Mouse (Mus musculus): ENCODE results near the gene Sec16a. TPM values are rescaled to one million over a fixed set of nuclear protein-coding genes. Genes with fewer than 3 reads are reported as not detected.

The Sec16a gene
- polyA plus RNA-seq, 1 experiment from 2014 or later: 37.7 TPM

- WGBS: 91% methylated on average over 1 of the region's 1 CpGs
- ATAC-seq (ENCODE audit: insufficient number of reproducible peaks, insufficient read depth, low FRiP score, low read depth): no peak
- H3K4me2 ChIP-seq (replicated peaks; ENCODE audit: low read depth, low read length): no peak overlapping the region
Measured at GRCm38 (mm10) chr2:26418120-26418519, 26.9 kb downstream of the Sec16a start.

GRCm38 (mm10) chr2:26417066-26417465, 27.9 kb downstream of the Sec16a start:
- Histone ChIP-seq H3K27me3 (ENCODE audit: control insufficient read depth, insufficient read depth, low read length) (no peaks in the 10 kb centered on the region), H3K4me3 (ENCODE audit: low read depth, low read length) (no peak overlapping the region), H3K4me2 (replicated peaks; ENCODE audit: low read depth, low read length) (no peak overlapping the region), H3K4me1 (ENCODE audit: control insufficient read depth, insufficient read depth, low read length) (no peaks in the 10 kb centered on the region), H3K27ac (ENCODE audit: low read length) (no peak overlapping the region), H3K36me3 (ENCODE audit: control insufficient read depth, insufficient read depth, low read length) (peaks cover 84% of the 10 kb centered on the region), H3K9ac (replicated peaks; ENCODE audit: low read depth, low read length) (no peak overlapping the region), H3K9me3 (ENCODE audit: control insufficient read depth, low read depth, low read length) (no peaks in the 10 kb centered on the region)
- ATAC-seq (ENCODE audit: insufficient number of reproducible peaks, insufficient read depth, low FRiP score, low read depth): no peak

More at GRCm38 (mm10) chr2:26418120-26418519, 26.9 kb downstream of the Sec16a start:
- Histone ChIP-seq H3K4me1 (ENCODE audit: control insufficient read depth, insufficient read depth, low read length) (no peaks in the 10 kb centered on the region), H3K9me3 (ENCODE audit: control insufficient read depth, low read depth, low read length) (no peaks in the 10 kb centered on the region), H3K27ac (ENCODE audit: low read length) (no peak overlapping the region), H3K27me3 (ENCODE audit: control insufficient read depth, insufficient read depth, low read length) (no peaks in the 10 kb centered on the region), H3K4me3 (ENCODE audit: low read depth, low read length) (no peak overlapping the region), H3K9ac (replicated peaks; ENCODE audit: low read depth, low read length) (no peak overlapping the region), H3K36me3 (ENCODE audit: control insufficient read depth, insufficient read depth, low read length) (peaks cover 87% of the 10 kb centered on the region)

GRCm38 (mm10) chr2:26410931-26411411, 34.0 kb downstream of the Sec16a start:
- ATAC-seq (ENCODE audit: insufficient number of reproducible peaks, insufficient read depth, low FRiP score, low read depth): no peak
- WGBS: 65% methylated on average over 4 of the region's 5 CpGs
- no peaks in the 10 kb centered on the region for H3K27me3 ChIP-seq (ENCODE audit: control insufficient read depth, insufficient read depth, low read length)
- H3K27ac ChIP-seq (ENCODE audit: low read length): no peak overlapping the region
- peaks cover 39% of the 10 kb centered on the region for H3K36me3 ChIP-seq (ENCODE audit: control insufficient read depth, insufficient read depth, low read length)
- no peaks in the 10 kb centered on the region for H3K9me3 ChIP-seq (ENCODE audit: control insufficient read depth, low read depth, low read length)
- no peak overlapping the region for H3K4me2 ChIP-seq (replicated peaks; ENCODE audit: low read depth, low read length)
- peaks cover 15% of the 10 kb centered on the region for H3K4me1 ChIP-seq (ENCODE audit: control insufficient read depth, insufficient read depth, low read length)
- no peak overlapping the region for H3K4me3 ChIP-seq (ENCODE audit: low read depth, low read length)
- H3K9ac ChIP-seq (replicated peaks; ENCODE audit: low read depth, low read length): no peak overlapping the region

DNA sequence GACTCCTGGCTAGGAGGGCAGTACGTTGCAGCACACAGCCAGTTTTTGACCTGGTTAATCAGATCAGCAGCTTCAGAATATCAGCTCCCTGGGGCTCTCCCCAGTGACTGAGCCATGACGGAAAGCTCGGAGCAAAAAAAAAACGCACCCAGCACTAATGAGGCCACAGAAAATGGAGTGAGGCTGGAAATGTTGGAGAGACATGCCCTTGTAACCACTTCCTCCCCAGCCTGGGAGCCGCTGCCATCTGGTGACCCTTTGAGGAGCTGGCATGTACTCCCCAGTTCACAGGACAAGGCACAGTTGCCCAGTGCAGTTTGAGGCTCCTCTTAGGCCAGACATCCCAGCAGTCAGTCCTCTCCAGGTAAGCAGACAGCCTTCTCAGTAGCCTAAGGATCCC, 34.9 kb downstream of the Sec16a start:
- no peak for ATAC-seq (ENCODE audit: insufficient number of reproducible peaks, insufficient read depth, low FRiP score, low read depth)
- Histone ChIP-seq H3K36me3 (ENCODE audit: control insufficient read depth, insufficient read depth, low read length) (peaks cover 30% of the 10 kb centered on the region), H3K4me3 (ENCODE audit: low read depth, low read length) (no peak overlapping the region), H3K9ac (replicated peaks; ENCODE audit: low read depth, low read length) (no peak overlapping the region), H3K4me1 (ENCODE audit: control insufficient read depth, insufficient read depth, low read length) (peaks cover 15% of the 10 kb centered on the region), H3K9me3 (ENCODE audit: control insufficient read depth, low read depth, low read length) (no peaks in the 10 kb centered on the region), H3K27me3 (ENCODE audit: control insufficient read depth, insufficient read depth, low read length) (no peaks in the 10 kb centered on the region), H3K4me2 (replicated peaks; ENCODE audit: low read depth, low read length) (no peak overlapping the region), H3K27ac (ENCODE audit: low read length) (no peak overlapping the region)
- 81% methylated on average over 5 of the region's 5 CpGs for WGBS

- Histone ChIP-seq H3K4me2 (replicated peaks; ENCODE audit: low read depth, low read length) (no peak overlapping the region), H3K4me1 (ENCODE audit: control insufficient read depth, insufficient read depth, low read length) (peaks cover 15% of the 10 kb centered on the region), H3K9me3 (ENCODE audit: control insufficient read depth, low read depth, low read length) (no peaks in the 10 kb centered on the region), H3K27ac (ENCODE audit: low read length) (no peak overlapping the region; the same call in 1 of the 2 replicates), H3K9ac (replicated peaks; ENCODE audit: low read depth, low read length) (no peak overlapping the region), H3K36me3 (ENCODE audit: control insufficient read depth, insufficient read depth, low read length) (peaks cover 24% of the 10 kb centered on the region), H3K27me3 (ENCODE audit: control insufficient read depth, insufficient read depth, low read length) (no peaks in the 10 kb centered on the region), H3K4me3 (ENCODE audit: low read depth, low read length) (no peak overlapping the region)
- ATAC-seq (ENCODE audit: insufficient number of reproducible peaks, insufficient read depth, low FRiP score, low read depth): 0 out of 2 replicates have a peak, but pooled peaks have one; percentile 12
- WGBS: 61% methylated on average over 3 of the region's 3 CpGs
Measured at GRCm38 (mm10) chr2:26409362-26409761, 35.7 kb downstream of the Sec16a start.

- Histone ChIP-seq H3K4me3 (ENCODE audit: low read depth, low read length) (peak within 1 kb of the TSS; percentile 94), H3K4me1 (ENCODE audit: control insufficient read depth, insufficient read depth, low read length) (peaks cover 15% of the 10 kb centered on the region), H3K9ac (replicated peaks; ENCODE audit: low read depth, low read length) (peak within 1 kb of the TSS; percentile 82), H3K9me3 (ENCODE audit: control insufficient read depth, low read depth, low read length) (no peaks in the 10 kb centered on the region), H3K36me3 (ENCODE audit: control insufficient read depth, insufficient read depth, low read length) (peaks cover 18% of the 10 kb centered on the region), H3K27me3 (ENCODE audit: control insufficient read depth, insufficient read depth, low read length) (no peaks in the 10 kb centered on the region), H3K4me2 (replicated peaks; ENCODE audit: low read depth, low read length) (peak within 1 kb of the TSS; percentile 93), H3K27ac (ENCODE audit: low read length) (peak within 1 kb of the TSS; percentile 71; the same call in 1 of the 2 replicates)
- ATAC-seq (ENCODE audit: insufficient number of reproducible peaks, insufficient read depth, low FRiP score, low read depth): peak; percentile 95
- WGBS: under 1% methylated on average over 57 of the region's 57 CpGs
Measured at GRCm38 (mm10) chr2:26408515-26409356, 36.3 kb downstream of the Sec16a start, which contains the start of gene Inpp5e. Gene Inpp5e (minus strand): TSS chr2:26409203.

GRCm38 (mm10) chr2:26403306-26403705, 41.7 kb downstream of the Sec16a start:
- no peak overlapping the region for H3K9ac ChIP-seq (replicated peaks; ENCODE audit: low read depth, low read length)
- 68% methylated on average over 8 of the region's 8 CpGs for WGBS
- H3K4me2 ChIP-seq (replicated peaks; ENCODE audit: low read depth, low read length): no peak overlapping the region
- no peak overlapping the region for H3K27ac ChIP-seq (ENCODE audit: low read length)
- H3K4me3 ChIP-seq (ENCODE audit: low read depth, low read length): no peak overlapping the region
- no peaks in the 10 kb centered on the region for H3K27me3 ChIP-seq (ENCODE audit: control insufficient read depth, insufficient read depth, low read length)
- H3K4me1 ChIP-seq (ENCODE audit: control insufficient read depth, insufficient read depth, low read length): peaks cover 13% of the 10 kb centered on the region
- peaks cover 38% of the 10 kb centered on the region for H3K36me3 ChIP-seq (ENCODE audit: control insufficient read depth, insufficient read depth, low read length)
- ATAC-seq (ENCODE audit: insufficient number of reproducible peaks, insufficient read depth, low FRiP score, low read depth): no peak
- no peaks in the 10 kb centered on the region for H3K9me3 ChIP-seq (ENCODE audit: control insufficient read depth, low read depth, low read length)

- Histone ChIP-seq H3K27me3 (ENCODE audit: control insufficient read depth, insufficient read depth, low read length) (no peaks in the 10 kb centered on the region), H3K9ac (replicated peaks; ENCODE audit: low read depth, low read length) (no peak overlapping the region), H3K36me3 (ENCODE audit: control insufficient read depth, insufficient read depth, low read length) (peaks cover 45% of the 10 kb centered on the region), H3K4me1 (ENCODE audit: control insufficient read depth, insufficient read depth, low read length) (peaks cover 3% of the 10 kb centered on the region; the same call in 1 of the 2 replicates), H3K9me3 (ENCODE audit: control insufficient read depth, low read depth, low read length) (no peaks in the 10 kb centered on the region), H3K4me3 (ENCODE audit: low read depth, low read length) (no peak overlapping the region), H3K27ac (ENCODE audit: low read length) (no peak overlapping the region), H3K4me2 (replicated peaks; ENCODE audit: low read depth, low read length) (no peak overlapping the region)
- 89% methylated on average over 1 of the region's 1 CpGs for WGBS
- ATAC-seq (ENCODE audit: insufficient number of reproducible peaks, insufficient read depth, low FRiP score, low read depth): no peak
Measured at GRCm38 (mm10) chr2:26402265-26402664, 42.8 kb downstream of the Sec16a start.

Measured in stomach, embryonic 14.5 days (tissue).